Mouse (Mus musculus) MEL (cell line): Measurements from ENCODE around the gene Rad51b.

Source experiments
- CTCF ChIP-seq, 3 experiments: IDR thresholded peaks in 2 of 3; conservative IDR thresholded peaks in 1 of 3; 2 replicates each; pipeline ENCODE4 v1.5.1; 2011 to 2012; ENCODE audit warnings: low read length in 3 of 3, low read depth in 2 of 3, mild to moderate bottlenecking in 2 of 3, improper control_type of control experiment in 1 of 3, inconsistent platforms in 1 of 3, mixed read lengths in 1 of 3, moderate library complexity in 1 of 3; ENCODE audit not compliant: control insufficient read depth in 1 of 3, insufficient read depth in 1 of 3, poor library complexity in 1 of 3, severe bottlenecking in 1 of 3
- E2F4 ChIP-seq: IDR thresholded peaks from 2 replicates; pipeline ENCODE4 v1.6.1; 2011; ENCODE audit warnings: low read depth, low read length, improper control_type of control experiment, borderline replicate concordance
- GATA1 ChIP-seq: IDR thresholded peaks from 2 replicates; pipeline ENCODE4 v1.6.1; 2011; ENCODE audit warnings: low read depth, low read length, improper control_type of control experiment
- MAFK ChIP-seq: IDR thresholded peaks from 2 replicates; pipeline ENCODE4 v1.6.1; 2011; ENCODE audit warnings: low read depth, mild to moderate bottlenecking, low read length, improper control_type of control experiment, borderline replicate concordance
- MEF2A ChIP-seq: IDR thresholded peaks from 2 replicates; pipeline ENCODE4 v1.6.1; 2014; ENCODE audit warnings: low read depth, mild to moderate bottlenecking, inconsistent platforms, low read length, improper control_type of control experiment; ENCODE audit not compliant: poor library complexity, insufficient replicate concordance, severe bottlenecking; ENCODE audit errors: extremely low read depth
- MYC ChIP-seq: IDR thresholded peaks from 2 replicates; pipeline ENCODE4 v1.6.1; 2011; ENCODE audit warnings: low read depth, mild to moderate bottlenecking, low read length, improper control_type of control experiment, moderate library complexity
- POLR2AphosphoS2 ChIP-seq: IDR thresholded peaks from 2 replicates; pipeline ENCODE4 v1.6.1; 2011; ENCODE audit warnings: low read length, improper control_type of control experiment

DNA sequence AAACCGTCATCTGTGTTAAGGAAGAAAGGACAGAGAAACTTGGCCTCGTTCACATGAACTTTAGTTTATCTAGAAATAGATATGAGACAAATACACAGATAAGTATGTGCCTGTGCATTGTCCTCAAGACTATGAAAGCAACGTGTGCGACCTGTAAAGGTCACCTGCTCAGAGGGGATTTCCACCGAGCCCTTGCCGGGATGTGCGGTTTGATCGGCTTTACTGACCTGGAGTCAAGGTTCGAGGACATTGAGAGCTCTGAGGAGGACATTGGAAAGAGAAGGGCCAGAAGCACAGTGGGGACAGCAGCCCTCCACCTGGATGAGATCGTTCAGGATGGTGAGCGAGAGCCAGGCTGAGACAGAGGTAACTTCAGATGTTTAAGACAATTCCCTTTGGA is 561.3 kb downstream of the Rad51b start:
- TF ChIP-seq MYC = no peak
- no peak for TF ChIP-seq E2F4
- TF ChIP-seq MAFK = no peak
- TF ChIP-seq POLR2AphosphoS2 = no peak
- no peak for TF ChIP-seq CTCF (IDR thresholded peaks at IDR 0.05 in 2 of 3, conservative IDR thresholded peaks at IDR 0.05 in 1 of 3; ENCODE audit: control insufficient read depth in 1 of 3, insufficient read depth in 1 of 3, low read depth in 2 of 3, low read length in 3 of 3, poor library complexity in 1 of 3, severe bottlenecking in 1 of 3)
- no peak for TF ChIP-seq MEF2A
- TF ChIP-seq GATA1 = no peak
